Mouse (Mus musculus): ENCODE data around the gene Cdc42.

DNA sequence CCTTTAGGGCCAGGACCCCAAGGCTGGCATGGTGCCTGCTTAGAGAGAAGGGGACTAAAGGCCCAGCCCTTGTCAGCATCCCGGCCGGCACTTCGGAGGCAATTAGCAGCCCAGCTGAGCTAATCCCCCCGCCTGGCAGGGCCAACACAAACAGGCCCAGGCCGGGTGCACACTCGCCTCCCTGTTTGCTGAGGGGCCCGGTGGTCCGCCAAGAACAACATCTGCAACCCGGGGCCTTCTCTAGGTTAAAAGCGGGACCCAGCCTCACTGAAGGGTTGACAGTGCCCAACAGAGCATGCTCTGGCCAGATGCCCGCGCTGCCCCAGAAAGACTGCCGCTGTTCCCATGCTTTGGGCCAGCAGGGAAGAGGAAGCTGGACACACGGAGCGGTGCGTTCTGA, 55.9 kb downstream of the Cdc42 start:
- TF ChIP-seq CTCF (IDR thresholded peaks at IDR 0.05; ENCODE audit: control insufficient read depth, insufficient read depth, insufficient replicate concordance, low read depth, low read length), result no peak
- TF ChIP-seq POLR2A (IDR thresholded peaks at IDR 0.05; ENCODE audit: control insufficient read depth, low read depth, low read length), result no peak

All from testis, adult 2 months (tissue).